Mouse (Mus musculus) heart, adult 9 months (tissue): ENCODE measurements around the gene Cfap45.

Source experiments
- DNase-seq, 2 experiments: peaks; one replicate each; pipeline ENCODE4 v3.0.0; 2022; ENCODE audit warnings: low spot score in 2 of 2

The Cfap45 gene

DNA sequence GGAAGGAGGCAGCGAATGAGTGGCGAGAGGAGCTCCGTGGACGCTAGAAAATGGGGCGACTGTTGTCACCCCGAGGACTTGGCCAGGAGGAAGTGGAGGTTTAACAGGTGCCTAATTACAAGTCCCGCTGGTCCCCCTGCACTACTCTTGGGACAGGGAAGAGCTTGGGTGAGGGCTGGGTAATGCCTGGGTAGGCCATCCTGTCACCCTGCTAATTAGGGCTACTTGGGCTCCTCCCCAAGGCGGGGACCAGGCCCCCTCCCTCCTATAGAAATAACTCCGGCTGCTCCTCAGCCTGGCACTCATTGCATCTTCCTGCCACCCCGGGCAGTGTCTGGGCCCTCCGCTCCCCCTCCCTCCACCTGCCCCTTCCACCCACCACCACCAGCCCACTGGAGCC lies 35.0 kb downstream of the Cfap45 start, which contains the start of gene Vsig8:
TSS of gene Vsig8 (plus strand) at position 301 of the 400 bp plus-strand sequence.
- DNase-seq, result no peak

DNA sequence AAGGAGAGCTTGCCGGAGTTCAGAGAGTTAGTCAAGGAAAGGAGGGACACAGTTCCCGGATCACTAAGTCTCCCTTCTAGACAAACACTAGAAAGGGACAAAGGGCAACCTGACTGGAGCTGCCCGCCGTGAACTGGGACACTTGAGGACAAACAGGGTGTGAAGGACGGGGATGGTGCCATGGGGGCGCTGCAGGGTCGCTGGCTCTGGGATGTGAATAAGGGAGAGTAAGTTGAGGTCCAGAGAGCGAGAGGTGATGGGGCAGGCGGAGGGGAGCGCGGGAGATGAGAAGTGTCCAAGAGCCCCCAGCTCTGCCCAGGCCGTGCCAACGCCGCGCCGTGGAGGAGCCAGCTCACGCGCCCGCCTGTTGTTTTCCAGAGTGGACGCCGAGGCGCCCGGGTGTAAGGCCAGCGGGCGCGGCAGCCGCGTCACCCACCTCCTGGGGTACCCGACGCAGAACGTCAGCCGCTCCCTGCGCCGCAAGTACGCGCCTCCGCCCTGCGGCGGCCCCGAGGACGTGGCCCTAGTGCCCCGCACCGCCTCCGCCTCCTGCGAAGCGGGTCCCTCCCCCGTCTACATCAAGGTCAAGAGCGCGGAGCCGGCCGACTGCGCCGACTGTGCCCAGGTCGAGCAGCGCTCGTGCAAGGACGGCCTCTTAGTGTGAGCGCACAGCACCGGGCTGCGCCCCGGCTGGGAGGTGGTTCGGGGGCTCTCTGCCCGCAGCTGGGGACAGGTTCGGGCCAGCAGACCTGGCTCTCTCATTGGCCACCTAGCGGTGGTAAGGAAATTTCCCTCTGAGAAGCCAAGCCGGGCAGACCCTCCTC lies 42.3 kb downstream of the Cfap45 start:
- peak; percentile 70 to 76 for DNase-seq

DNA sequence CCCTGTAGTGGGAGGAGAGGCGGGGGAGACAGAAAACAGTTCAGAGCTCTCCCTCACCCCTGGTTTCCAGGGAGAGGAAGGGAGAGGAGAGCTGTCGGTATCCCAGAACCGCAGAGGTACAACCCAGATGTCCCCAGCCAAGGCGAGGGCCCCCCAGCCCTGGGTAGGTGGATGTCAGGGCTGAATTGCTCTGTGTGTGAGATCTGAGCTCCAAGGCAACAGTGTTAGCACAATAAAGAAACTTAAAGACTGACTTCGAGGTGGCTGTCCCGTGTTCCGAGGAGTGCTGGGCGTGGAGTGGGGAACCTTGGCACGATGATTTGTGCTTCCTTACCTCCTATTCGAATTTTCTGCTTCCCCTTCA lies 42.8 kb downstream of the Cfap45 start:
- no peak for DNase-seq

DNA sequence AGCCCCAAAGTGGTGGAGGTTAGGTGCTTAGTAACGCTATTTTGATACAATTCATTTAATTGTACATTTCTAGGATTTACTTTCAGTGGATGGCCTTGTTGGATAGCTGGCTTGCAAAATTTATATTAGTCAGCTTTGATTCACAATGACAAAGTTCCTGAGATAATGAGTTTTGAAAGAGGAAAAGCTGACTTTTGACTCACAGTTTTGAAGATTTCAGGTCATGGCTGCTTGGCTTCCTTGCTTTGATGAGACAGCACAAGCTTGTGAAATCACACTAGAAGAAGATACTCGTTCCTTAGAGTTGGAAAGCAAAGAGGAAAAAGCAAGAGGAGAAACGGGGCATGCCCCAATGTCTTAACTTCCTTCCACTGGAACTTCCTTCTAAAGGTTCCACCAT lies 45.5 kb downstream of the Cfap45 start:
- no peak for DNase-seq

DNA sequence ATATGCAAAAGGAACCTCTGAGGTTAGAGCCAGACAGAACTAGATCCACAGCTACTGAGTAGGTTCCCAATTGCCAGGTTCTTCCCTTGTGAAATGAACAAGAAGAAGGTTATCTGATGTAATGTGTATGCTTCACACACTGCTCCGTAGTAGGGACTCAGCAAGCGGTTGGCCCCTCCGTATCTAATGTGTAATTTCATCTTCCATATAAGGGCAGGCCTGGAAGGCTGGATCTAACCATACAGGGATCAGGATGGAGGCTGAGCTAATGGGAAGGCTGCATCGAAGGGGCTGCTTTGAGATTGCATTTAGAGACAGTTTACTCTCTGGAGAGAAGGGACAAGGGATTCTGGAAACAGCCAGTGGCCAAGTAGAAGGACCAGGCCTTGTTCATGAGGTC lies 47.2 kb downstream of the Cfap45 start:
- no peak for DNase-seq

DNA sequence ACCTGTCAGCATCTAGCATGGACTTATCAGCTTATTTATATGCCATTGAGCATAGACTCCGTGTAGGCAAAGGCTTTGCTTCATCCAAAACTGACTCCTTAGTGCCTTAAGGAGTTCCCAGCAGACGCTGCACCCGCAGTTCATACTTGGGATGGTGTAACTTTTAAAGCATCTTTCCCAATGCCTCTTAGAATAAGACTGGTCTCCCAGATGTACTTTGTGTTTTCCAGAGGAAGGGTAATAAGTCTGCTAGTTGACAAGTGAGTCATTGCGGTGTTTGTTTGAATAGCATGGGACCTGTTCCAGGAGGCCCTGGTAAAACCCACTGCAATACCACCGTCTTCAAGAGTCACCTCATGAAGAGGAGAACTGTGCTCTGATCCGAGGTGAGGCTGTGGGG lies 59.5 kb downstream of the Cfap45 start:
- no peak for DNase-seq

DNA sequence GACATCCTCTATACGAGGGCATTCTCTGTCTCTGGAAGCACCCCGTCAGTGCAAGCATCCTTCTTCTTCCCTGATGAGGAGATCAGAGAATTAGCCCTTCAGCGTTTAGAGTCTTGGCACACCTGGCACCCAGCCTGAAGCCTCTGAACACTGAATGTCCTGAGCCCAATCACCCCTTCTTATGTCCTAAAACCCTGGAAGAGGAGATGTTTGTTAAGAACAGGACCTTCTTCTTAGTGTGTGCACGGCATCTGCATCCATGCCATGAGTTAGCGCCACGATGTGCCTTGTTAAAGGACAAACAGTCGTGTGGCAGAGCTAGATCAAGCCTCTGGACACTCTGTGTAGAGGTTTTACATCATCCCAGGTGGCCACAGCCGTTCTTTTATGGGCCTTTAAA lies 61.8 kb downstream of the Cfap45 start:
- no peak for DNase-seq

- no peak for DNase-seq
Observed at GRCm38 (mm10) chr1:172584271-172584670, 63.7 kb downstream of the Cfap45 start.

DNA sequence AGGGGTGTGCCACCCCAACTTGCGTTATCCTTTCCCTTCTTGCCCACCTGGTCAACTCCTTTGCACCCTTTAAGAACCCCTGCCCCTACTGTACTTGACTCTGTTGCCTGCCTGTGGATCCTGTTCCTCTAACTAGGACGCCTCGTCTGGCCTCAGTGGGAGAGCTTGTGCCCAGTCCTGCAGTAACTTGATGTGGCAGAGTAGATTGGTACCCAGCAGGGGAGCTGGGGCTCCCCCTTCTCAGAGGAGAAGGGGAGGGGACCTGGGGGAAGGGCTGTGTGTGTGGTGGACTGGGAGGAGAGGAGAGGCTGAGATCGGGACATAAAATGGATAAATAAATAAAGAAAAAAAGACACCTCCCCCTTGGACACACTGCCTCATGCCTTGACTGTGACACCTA lies 64.4 kb downstream of the Cfap45 start:
- no peak for DNase-seq

GRCm38 (mm10) chr1:172585612-172586567 lies 65.3 kb downstream of the Cfap45 start:
- DNase-seq, result no peak

DNA sequence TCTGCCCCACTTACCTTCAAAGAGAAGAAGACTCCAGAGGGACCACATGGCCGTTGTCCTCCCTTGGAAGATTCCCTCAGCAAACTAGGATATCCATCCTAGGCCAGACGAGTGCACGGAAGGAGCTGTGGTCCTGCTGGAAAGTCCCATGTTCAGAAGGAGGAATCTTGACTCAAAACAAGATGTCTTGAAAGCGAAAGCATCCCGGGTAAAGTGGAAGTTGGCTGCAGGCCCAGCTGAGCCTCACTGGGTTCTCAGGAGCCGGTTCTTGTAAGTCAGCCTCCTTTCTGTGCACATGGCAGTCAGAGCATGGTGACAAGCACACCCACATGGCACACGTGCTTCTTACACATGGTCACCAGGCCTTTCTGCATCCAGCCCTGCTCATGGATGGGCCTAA lies 69.8 kb downstream of the Cfap45 start, which contains the start of gene Slamf8:
TSS of gene Slamf8 (minus strand) at position 184 of the 400 bp plus-strand sequence.
- DNase-seq, result peak; percentile 65

- DNase-seq, result no peak
Observed at GRCm38 (mm10) chr1:172593321-172593720, 72.7 kb downstream of the Cfap45 start.

DNA sequence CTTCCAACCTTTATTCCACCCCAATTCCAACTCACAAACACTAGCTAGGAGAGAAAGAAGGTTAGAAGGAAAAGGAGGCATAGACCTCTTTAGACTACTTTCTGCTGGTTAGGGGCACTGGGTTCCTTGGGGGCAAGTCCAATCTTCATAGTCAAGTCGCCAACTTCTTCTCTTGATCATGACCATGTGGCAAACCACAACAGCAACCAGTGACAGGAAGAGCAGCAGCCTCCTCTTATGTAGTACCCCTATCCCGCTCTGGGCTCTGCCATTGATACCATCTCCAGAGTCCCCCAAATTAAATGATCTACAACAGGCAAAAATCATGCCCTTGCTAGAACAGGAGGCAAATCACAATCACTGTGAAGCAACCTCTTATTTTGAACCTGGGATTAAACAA lies 73.4 kb downstream of the Cfap45 start:
- DNase-seq, result no peak

- DNase-seq, result no peak
Observed at GRCm38 (mm10) chr1:172594495-172594894, 73.9 kb downstream of the Cfap45 start.
